Mouse (Mus musculus) bone marrow macrophage, adult 2 months (primary cell): ENCODE measurements at regions not wholly inside any gene's neighbourhood (a gene's known extent, or its start where the extent isn't known, plus 50 kb on each side); places are given as distances from the start of the nearest gene placed in this dataset.

Experiments
- CTCF ChIP-seq: IDR thresholded peaks from 2 replicates; pipeline ENCODE4 v1.5.1; 2012; ENCODE audit warnings: low read depth, mild to moderate bottlenecking, low read length, moderate library complexity
- POLR2A ChIP-seq: IDR thresholded peaks from 2 replicates; pipeline ENCODE4 v1.6.1; 2012; ENCODE audit warnings: mild to moderate bottlenecking, low read depth, low read length, borderline replicate concordance

DNA sequence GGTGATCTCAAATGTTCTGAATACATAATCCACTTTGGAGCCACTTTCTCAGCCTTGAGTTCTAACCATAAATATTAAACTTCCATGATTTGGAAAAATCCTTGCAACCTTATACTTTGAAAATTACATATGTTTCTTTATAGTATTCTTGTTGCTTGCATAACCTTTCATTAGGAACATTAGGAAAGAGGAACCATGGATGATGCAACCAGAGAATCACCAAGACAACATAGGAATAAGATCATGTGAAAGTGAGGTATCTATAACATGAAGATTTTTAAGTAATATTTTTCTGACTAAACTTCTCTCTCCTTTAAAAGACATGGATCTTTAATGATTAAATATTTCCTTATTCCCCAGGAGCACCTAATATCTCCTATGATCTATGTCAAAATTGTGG lies 1057.0 kb downstream of the Pla2g4a start:
- TF ChIP-seq CTCF (no peak), POLR2A (no peak)
